Mouse (Mus musculus) neural tube, embryonic 11.5 days (tissue): Measurements from ENCODE around the gene Hs3st3b1. TPM values are rescaled to one million over a fixed set of nuclear protein-coding genes. Genes with fewer than 3 reads are reported as not detected.

ENCODE experiments used
- ATAC-seq: fragments of 200-750 bp; cut with Nextera tagmentation; 2 replicates; pipeline ENCODE4 v1.8.0; 2017; ENCODE audit warnings: moderate number of reproducible peaks, mild to moderate bottlenecking, moderate TSS enrichment, moderate library complexity; ENCODE audit not compliant: insufficient read depth, low FRiP score, low TSS enrichment
- DNase-seq: peaks from one replicate; pipeline ENCODE4 v3.0.0-alpha.2; 2015; ENCODE audit warnings: low spot score
- H3K27ac ChIP-seq: fragments of 300-500 bp; sonication (generic); 2 replicates; pipeline ENCODE4 v1.5.1; 2014; ENCODE audit warnings: low read depth, mild to moderate bottlenecking, low read length
- H3K27me3 ChIP-seq: fragments of 300-500 bp; sonication (generic); 2 replicates; pipeline ENCODE4 v1.6.1; 2014; ENCODE audit warnings: mild to moderate bottlenecking, low read length, mixed read lengths; ENCODE audit not compliant: control insufficient read depth, insufficient read depth
- H3K36me3 ChIP-seq: fragments of 300-500 bp; sonication (generic); 2 replicates; pipeline ENCODE4 v1.6.1; 2014; ENCODE audit warnings: mild to moderate bottlenecking, low read length, moderate library complexity, mixed read lengths; ENCODE audit not compliant: control insufficient read depth, insufficient read depth
- H3K4me1 ChIP-seq: fragments of 300-500 bp; sonication (generic); 2 replicates; pipeline ENCODE4 v1.6.1; 2014; ENCODE audit warnings: low read length, mixed read lengths; ENCODE audit not compliant: control insufficient read depth, insufficient read depth
- H3K4me2 ChIP-seq: fragments of 300-500 bp; sonication (generic); 2 replicates; pipeline ENCODE4 v1.6.1; 2014; ENCODE audit warnings: low read depth, mild to moderate bottlenecking, moderate library complexity
- H3K4me3 ChIP-seq: fragments of 300-500 bp; sonication (generic); 2 replicates; pipeline ENCODE4 v1.5.1; 2014; ENCODE audit warnings: low read depth, low read length
- H3K9ac ChIP-seq: fragments of 300-500 bp; sonication (generic); 2 replicates; pipeline ENCODE4 v1.6.1; 2014; ENCODE audit warnings: mild to moderate bottlenecking, low read length
- H3K9me3 ChIP-seq: fragments of 300-500 bp; sonication (generic); 2 replicates; pipeline ENCODE4 v1.6.1; 2016; ENCODE audit warnings: low read length; ENCODE audit not compliant: control insufficient read depth
- WGBS: fragments of 180-500 bp; shearing (Covaris S2); extraction: QIAGEN DNeasy Blood & Tissue Kit; methylation state at CpG from one replicate; pipeline ENCODE4 v1.1.7; 2014; 5-methylcytosine and 5-hydroxymethylcytosine counted together
- polyA plus RNA-seq: library from polyadenylated mRNA; unstranded; fragments of >200 nt; fragmentation: Nextera tagmentation; extraction: Ambion mirVana; gene quantifications from 2 replicates; pipeline ENCODE4 v1.2.1, GENCODE M21; 2014

Hs3st3b1 gene
- polyA plus RNA-seq, 1 experiment from 2014 or later, result 13.0 TPM

DNA sequence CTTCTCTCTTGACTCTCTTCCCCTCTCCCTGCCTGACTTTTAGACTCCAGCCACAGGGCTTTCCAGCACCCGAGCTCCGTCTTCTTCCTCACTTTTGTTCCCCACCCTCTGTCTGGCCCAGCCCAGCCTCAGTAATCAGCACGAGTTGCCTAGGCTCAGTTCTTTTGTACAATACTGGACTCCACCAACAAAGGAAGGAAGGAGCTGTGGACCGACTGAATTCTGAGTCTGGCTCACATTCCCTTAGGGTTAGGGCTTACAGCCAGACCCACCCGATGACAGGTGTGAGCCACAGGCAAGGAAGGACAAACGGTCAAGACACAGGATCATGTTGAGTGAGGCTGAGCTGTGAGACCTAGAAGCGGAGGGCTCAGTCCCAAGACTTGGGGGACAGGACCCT, 34.7 kb upstream of the Hs3st3b1 start:
- Histone ChIP-seq H3K9me3 (no peaks in the 10 kb centered on the region), H3K4me3 (no peak overlapping the region), H3K36me3 (no peaks in the 10 kb centered on the region), H3K27ac (no peak overlapping the region), H3K4me2 (no peak overlapping the region), H3K4me1 (peaks cover 7% of the 10 kb centered on the region), H3K27me3 (no peaks in the 10 kb centered on the region), H3K9ac (no peak overlapping the region)
- 25% methylated on average over 7 of the region's 7 CpGs for WGBS
- ATAC-seq (no peak), DNase-seq (no peak)

- no peak overlapping the region for H3K27ac ChIP-seq
- no peak overlapping the region for H3K9ac ChIP-seq
- H3K4me3 ChIP-seq, result no peak overlapping the region
- no peak for DNase-seq
- H3K27me3 ChIP-seq, result no peaks in the 10 kb centered on the region
- no peak for ATAC-seq
- H3K4me1 ChIP-seq, result peaks cover 7% of the 10 kb centered on the region
- no peaks in the 10 kb centered on the region for H3K36me3 ChIP-seq
- no peaks in the 10 kb centered on the region for H3K9me3 ChIP-seq
- no peak overlapping the region for H3K4me2 ChIP-seq
- 91% methylated on average over 2 of the region's 2 CpGs for WGBS
These were observed 31.8 kb upstream of the Hs3st3b1 start for GRCm38 (mm10) chr11:63953887-63954286.

GRCm38 (mm10) chr11:63952743-63953191, 30.7 kb upstream of the Hs3st3b1 start:
- Histone ChIP-seq H3K9me3 (no peaks in the 10 kb centered on the region), H3K4me1 (peaks cover 7% of the 10 kb centered on the region), H3K4me2 (no peak overlapping the region), H3K9ac (no peak overlapping the region), H3K27ac (no peak overlapping the region), H3K36me3 (no peaks in the 10 kb centered on the region), H3K27me3 (no peaks in the 10 kb centered on the region), H3K4me3 (no peak overlapping the region)
- ATAC-seq (no peak), DNase-seq (peak; percentile 23)
- WGBS, result 12% methylated on average over 4 of the region's 4 CpGs

DNA sequence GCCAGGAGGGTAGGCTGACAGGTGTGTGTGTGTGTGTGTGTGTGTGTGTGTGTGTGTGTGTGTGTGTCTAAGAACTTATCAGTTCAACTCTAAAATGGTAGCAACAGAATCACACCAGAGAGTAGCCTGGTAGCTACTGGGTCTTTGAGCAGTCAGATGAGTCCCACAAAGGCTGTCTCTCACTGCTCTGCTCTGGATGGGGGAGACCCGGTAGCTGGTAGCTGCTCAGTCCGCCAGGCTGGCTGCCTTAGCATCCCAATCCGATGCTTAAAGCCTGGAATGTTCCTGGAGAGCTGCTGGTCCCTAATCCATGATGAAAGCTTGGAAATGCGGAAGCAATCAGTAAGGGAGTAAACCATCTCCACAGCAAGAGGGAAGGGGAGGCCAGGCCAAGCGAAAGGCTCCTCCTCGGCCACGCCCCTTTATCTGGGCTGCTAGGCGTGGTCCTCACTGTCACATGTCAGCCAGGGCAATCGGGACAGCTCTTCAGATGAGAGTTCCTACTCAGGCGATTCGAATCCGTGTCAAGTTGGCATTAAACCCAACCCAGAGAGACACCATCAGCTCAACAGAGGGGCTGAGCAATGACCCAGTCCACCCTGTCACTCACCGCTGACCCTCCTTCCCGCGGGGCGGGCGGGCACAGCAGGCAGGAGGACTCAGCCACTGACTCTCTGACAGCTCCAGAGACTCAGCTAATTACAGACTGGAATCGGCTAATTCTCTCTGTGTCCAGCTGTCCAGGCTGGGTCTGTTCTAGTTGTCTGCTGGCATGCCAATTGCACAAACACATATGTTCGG, 29.9 kb upstream of the Hs3st3b1 start:
- H3K36me3 ChIP-seq, result no peaks in the 10 kb centered on the region
- WGBS, result 6% methylated on average over 19 of the region's 19 CpGs
- ATAC-seq (peak; percentile 55), DNase-seq (peak; percentile 72)
- H3K4me3 ChIP-seq, result peak overlapping the region; percentile 23
- no peaks in the 10 kb centered on the region for H3K27me3 ChIP-seq
- H3K4me1 ChIP-seq, result peaks cover 7% of the 10 kb centered on the region
- no peaks in the 10 kb centered on the region for H3K9me3 ChIP-seq
- no peak overlapping the region for H3K27ac ChIP-seq
- peak overlapping the region; percentile 22 for H3K9ac ChIP-seq
- H3K4me2 ChIP-seq, result peak overlapping the region; percentile 52

GRCm38 (mm10) chr11:63948371-63948770, 26.3 kb upstream of the Hs3st3b1 start:
- Histone ChIP-seq H3K27ac (no peak overlapping the region), H3K4me1 (peaks cover 7% of the 10 kb centered on the region), H3K27me3 (no peaks in the 10 kb centered on the region), H3K4me2 (no peak overlapping the region), H3K9me3 (no peaks in the 10 kb centered on the region), H3K4me3 (no peak overlapping the region), H3K36me3 (no peaks in the 10 kb centered on the region), H3K9ac (no peak overlapping the region)
- 85% methylated on average over 11 of the region's 11 CpGs for WGBS
- ATAC-seq (no peak), DNase-seq (no peak)

GRCm38 (mm10) chr11:63947024-63947423, 24.9 kb upstream of the Hs3st3b1 start:
- ATAC-seq, result no peak

GRCm38 (mm10) chr11:63943947-63944346, 21.9 kb upstream of the Hs3st3b1 start:
- H3K4me1 ChIP-seq, result no peaks in the 10 kb centered on the region
- no peak overlapping the region for H3K4me3 ChIP-seq
- no peaks in the 10 kb centered on the region for H3K27me3 ChIP-seq
- H3K9me3 ChIP-seq, result no peaks in the 10 kb centered on the region
- ATAC-seq, result no peak
- H3K4me2 ChIP-seq, result no peak overlapping the region
- no peak overlapping the region for H3K27ac ChIP-seq
- no peaks in the 10 kb centered on the region for H3K36me3 ChIP-seq
- DNase-seq, result no peak
- 87% methylated on average over 3 of the region's 3 CpGs for WGBS
- no peak overlapping the region for H3K9ac ChIP-seq

More at GRCm38 (mm10) chr11:63947024-63947423, 24.9 kb upstream of the Hs3st3b1 start:
- Histone ChIP-seq H3K9ac (no peak overlapping the region), H3K36me3 (no peaks in the 10 kb centered on the region), H3K4me3 (no peak overlapping the region), H3K27ac (no peak overlapping the region), H3K27me3 (no peaks in the 10 kb centered on the region), H3K4me2 (no peak overlapping the region), H3K4me1 (peaks cover 2% of the 10 kb centered on the region), H3K9me3 (no peaks in the 10 kb centered on the region)
- 89% methylated on average over 2 of the region's 2 CpGs for WGBS
- no peak for DNase-seq

DNA sequence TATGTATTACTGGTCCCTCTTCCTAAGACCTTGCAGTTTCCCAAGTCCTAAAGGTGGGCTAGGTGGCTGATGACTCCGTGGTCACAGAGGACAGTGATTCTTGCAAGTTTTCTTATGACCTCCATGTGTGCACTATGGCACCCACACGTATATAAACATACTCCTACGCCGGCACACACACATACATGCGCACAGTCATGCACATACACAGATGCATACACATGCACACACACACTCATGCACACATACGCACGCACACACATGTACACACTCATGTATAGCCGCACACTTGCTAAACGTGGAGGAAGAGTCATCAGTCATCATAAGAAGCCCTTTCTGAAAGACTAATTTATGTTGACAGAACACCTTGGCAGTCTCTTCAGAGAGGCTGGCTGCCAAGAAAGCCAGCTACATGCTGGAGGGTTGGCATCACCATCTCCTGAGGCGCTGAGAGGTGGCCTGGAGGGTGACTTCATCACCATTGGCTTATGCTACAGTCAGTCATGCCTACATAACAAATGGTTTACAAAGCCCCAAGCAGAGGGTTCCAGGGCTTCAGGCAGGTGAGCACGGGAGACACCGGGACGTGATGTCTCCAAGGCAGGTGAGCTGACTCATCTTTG, 21.3 kb upstream of the Hs3st3b1 start:
- 91% methylated on average over 13 of the region's 13 CpGs for WGBS
- DNase-seq, result no peak

DNA sequence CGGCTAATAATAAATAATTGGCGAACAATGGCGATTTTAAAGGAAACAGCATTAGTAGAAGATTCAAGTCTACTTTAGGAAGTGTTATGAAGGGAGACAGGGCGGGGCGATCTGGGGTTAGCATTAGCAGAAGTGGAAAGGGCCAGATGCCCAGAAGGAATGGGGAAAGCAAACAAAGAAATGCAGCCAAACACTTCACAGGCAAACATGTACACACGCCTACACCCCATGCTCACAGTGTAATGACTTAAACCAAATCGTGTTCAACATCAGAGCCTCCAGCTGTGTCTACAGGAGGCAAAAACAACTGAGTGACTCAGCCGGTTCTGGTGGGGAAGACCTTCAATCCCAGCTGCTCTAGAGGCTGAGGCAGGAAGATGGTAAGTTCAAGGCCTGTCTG, 20.1 kb upstream of the Hs3st3b1 start:
- no peaks in the 10 kb centered on the region for H3K4me1 ChIP-seq
- ATAC-seq, result no peak
- H3K27ac ChIP-seq, result no peak overlapping the region
- no peaks in the 10 kb centered on the region for H3K27me3 ChIP-seq
- no peak overlapping the region for H3K4me2 ChIP-seq
- WGBS, result 78% methylated on average over 8 of the region's 8 CpGs
- no peak overlapping the region for H3K4me3 ChIP-seq
- DNase-seq, result no peak
- no peaks in the 10 kb centered on the region for H3K36me3 ChIP-seq
- H3K9ac ChIP-seq, result no peak overlapping the region
- no peaks in the 10 kb centered on the region for H3K9me3 ChIP-seq

More for the DNA sequence above, 21.3 kb upstream of the Hs3st3b1 start:
- H3K9ac ChIP-seq, result no peak overlapping the region
- no peak overlapping the region for H3K4me2 ChIP-seq
- no peak for ATAC-seq
- H3K9me3 ChIP-seq, result no peaks in the 10 kb centered on the region
- H3K27me3 ChIP-seq, result no peaks in the 10 kb centered on the region
- no peak overlapping the region for H3K4me3 ChIP-seq
- no peaks in the 10 kb centered on the region for H3K4me1 ChIP-seq
- no peaks in the 10 kb centered on the region for H3K36me3 ChIP-seq
- H3K27ac ChIP-seq, result no peak overlapping the region
